Mouse (Mus musculus): ENCODE data around the gene Itgb4. TPM values are rescaled to one million over a fixed set of nuclear protein-coding genes. Genes with fewer than 3 reads are reported as not detected.

Gene Itgb4
- total RNA-seq, 4 experiments from 2014 or later: 6.7 to 13.0 (median 11.3) TPM

DNA sequence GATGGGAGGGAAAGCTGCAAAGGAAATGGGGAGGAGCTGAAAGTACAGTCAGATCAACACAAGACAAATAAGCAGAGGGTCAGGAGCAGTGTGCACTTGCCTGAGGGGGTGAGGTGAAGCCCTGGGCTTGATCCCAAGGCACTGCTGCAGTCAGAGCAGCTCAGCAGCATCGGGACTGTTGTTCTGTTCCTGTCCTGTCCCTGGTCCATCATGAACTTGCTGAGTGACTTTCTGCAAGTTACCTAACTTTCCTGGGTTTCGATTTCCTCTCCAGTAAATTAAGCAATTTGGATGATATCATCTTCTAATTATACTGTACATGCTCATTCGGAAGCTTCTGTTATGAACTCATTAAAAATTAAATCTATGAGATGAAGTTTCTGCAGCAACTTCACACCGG lies 53.2 kb downstream of the Itgb4 start, which contains the start of gene H3f3b:
Gene H3f3b, minus strand, starts transcription at position 207 of the 400 bp plus-strand sequence.
- DNase-seq (ENCODE audit: low spot score in 2 of 2): no peak

DNA sequence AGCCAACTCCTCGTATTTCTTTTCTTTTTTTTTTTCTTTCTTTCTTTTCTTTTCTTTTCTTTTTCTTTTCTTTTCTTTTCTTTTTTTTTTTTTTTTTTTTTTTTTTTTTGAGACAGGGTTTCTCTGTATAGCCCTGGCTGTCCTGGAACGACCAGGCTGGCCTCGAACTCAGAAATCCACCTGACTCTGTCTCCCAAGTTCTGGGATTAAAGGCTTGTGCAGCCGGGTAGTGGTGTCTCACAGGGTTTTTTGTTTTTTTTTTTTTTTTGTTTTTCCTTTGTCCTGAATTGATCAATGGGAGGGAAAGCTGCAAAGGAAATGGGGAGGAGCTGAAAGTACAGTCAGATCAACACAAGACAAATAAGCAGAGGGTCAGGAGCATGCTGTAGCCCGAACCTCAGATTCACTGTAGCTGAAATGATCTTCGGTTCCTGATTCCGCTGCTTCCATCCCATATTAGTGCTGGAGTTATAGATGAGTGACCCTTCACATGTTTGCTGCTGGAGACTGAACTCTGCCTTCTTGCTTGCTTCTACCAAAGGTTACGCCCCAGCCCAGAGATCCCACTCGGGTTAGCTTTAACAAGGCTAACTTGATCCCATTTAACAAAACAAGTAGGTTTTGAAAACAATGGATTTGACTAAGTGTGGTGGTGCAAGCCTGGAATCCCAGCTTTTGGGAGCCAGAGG lies 53.8 kb downstream of the Itgb4 start:
- DNase-seq (ENCODE audit: low spot score in 2 of 2): no peak

GRCm38 (mm10) chr11:116029086-116029865 lies 54.8 kb downstream of the Itgb4 start:
- DNase-seq (ENCODE audit: low spot score in 2 of 2): no peak

GRCm38 (mm10) chr11:116030088-116030897 lies 55.8 kb downstream of the Itgb4 start, which contains the start of gene Unk:
Unk (plus strand) TSS chr11:116030322.
- DNase-seq (ENCODE audit: low spot score in 2 of 2): peak; percentile 98

GRCm38 (mm10) chr11:116030898-116031845 lies 56.7 kb downstream of the Itgb4 start:
- no peak for DNase-seq (ENCODE audit: low spot score in 2 of 2)

DNA sequence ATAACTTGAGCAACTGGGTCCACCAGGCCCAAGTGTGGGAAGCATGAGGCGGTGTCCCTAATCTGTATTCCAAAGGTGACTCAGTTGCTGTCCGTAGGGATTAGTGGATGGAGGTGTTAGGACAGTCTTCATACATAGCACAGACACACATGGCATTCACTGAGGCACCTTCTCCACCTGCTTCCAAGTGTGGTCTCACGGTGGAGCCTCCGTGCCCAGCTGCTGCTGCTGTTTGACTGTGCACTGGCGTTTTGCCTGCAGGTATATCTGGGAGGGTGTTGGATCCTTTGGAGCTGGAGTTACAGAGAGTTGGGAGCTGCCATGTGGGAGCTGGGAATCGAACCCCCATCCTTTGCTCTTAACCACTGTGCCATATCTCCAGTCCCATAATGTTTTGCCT lies 60.1 kb downstream of the Itgb4 start:
- DNase-seq (ENCODE audit: low spot score in 2 of 2): no peak

GRCm38 (mm10) chr11:116036671-116037070 lies 62.2 kb downstream of the Itgb4 start:
- no peak for DNase-seq (ENCODE audit: low spot score in 2 of 2)

- no peak for DNase-seq (ENCODE audit: low spot score in 2 of 2)
Measured at GRCm38 (mm10) chr11:116037826-116038225, 63.3 kb downstream of the Itgb4 start.

DNA sequence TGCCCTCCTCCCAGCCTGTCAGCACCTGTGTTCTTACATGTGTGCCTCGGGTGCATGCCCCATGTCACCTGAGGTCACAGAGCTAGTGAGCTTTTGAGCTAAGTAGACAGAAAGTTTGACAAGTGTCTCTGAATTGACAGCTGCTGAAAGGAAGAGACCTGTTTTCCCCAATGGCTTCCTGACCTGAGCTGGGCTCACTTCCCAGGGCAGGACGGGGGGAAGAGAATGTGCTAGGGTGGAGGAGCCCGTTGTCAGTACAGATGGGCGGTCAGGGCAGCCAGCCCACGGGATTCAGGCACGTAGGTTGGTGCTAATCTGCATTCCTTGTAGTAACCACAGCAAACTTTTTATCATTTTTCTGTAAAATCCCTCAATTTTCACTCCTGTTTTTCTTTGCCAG lies 66.1 kb downstream of the Itgb4 start:
- no peak for DNase-seq (ENCODE audit: low spot score in 2 of 2)

DNA sequence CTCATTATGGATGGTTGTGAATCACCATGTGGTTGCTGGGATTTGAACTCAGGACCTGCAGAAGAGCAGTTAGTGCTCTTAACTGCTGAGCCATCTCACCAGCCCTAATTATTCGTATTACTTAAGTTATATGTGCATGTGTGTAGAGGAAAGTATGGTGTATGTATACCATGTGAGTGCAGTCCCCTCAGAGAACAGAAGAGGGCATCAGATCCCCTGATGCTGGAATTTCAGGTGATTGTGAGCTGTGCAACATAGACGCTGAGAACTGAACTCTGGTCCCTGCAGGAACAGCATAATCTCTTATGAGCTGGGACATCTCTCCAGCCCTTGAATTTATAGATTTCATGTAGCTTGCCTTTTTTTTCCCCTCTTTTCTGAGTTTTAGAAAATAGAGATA lies 67.3 kb downstream of the Itgb4 start:
- DNase-seq (ENCODE audit: low spot score in 2 of 2): no peak

DNA sequence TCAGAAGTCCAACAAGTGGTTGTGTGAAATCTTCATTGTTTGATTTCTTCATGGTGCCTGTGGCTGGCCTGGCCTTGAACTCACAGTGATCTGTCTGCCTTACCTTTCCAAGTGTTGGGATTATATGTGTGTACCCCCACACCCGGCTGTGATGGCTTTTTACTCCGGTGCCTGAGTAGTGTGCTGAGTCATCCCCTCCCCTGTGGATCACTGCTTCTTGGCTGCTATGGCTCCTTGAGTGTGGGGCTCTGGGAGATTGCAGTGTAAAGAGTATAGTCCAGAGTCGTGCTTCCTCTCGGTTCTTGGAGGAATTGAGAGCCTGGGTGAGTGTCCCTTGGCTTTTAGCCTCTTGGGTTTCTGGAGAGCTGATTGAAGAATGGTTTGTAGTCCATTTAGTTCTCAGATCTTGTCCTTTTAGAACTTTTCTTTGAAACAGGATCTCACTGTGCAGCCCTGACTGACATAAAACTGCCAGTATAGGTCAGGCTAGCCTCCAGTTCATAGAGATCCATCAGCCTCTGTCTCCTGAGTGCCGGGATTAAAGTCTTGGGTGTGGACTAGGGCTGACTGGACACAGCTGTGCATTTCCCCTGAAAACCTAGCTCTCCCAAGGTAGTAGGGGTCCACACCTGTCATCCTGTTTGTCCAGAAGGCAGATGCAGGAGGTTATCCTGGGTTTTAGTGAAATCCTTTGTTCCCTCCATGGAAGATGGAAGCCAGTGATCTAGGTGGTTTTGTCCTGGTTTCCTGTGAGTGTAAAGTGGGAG lies 68.0 kb downstream of the Itgb4 start:
- DNase-seq (ENCODE audit: low spot score in 2 of 2): no peak

- DNase-seq (ENCODE audit: low spot score in 2 of 2): no peak
Measured at GRCm38 (mm10) chr11:116043286-116043685, 68.8 kb downstream of the Itgb4 start.

DNA sequence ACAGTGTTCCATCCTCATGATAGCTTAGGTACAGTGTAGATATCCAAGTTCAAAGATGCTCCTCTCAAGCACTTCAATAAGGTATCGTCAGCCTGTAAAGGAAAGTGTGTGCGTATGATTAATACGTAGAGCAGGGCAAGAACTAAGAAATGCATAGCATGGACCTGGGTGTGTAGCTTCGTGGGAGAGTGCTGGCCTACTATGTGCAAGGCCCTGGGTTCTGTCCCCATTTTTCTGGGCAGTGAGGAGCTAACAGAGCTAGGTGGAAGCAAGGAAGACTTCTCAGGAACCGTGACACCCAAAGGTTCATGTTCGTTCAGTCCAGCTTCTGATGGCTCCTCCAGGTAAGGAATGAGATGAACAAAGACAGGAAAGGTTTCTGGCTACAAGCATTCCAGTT lies 70.7 kb downstream of the Itgb4 start:
- DNase-seq (ENCODE audit: low spot score in 2 of 2): no peak

DNA sequence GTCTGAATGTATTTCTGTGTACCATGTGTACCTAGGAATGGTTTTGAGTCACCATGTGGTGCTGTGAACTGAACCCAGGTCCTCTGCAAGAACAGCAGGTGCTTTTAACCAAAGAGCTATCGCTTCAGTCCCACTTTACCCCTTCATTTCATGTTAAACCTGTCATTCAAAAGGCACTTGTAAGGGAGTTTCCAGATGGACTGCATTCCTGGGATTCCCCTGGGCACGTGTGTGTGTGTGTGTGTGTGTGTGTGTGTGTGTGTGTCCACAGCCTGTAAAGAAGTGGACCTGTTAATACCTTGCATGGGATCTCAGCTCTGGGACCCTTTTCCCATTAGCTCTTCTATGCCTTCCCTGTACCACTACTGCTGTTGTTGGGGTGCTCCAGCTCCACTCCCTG lies 75.1 kb downstream of the Itgb4 start:
- no peak for DNase-seq (ENCODE audit: low spot score in 2 of 2)

DNA sequence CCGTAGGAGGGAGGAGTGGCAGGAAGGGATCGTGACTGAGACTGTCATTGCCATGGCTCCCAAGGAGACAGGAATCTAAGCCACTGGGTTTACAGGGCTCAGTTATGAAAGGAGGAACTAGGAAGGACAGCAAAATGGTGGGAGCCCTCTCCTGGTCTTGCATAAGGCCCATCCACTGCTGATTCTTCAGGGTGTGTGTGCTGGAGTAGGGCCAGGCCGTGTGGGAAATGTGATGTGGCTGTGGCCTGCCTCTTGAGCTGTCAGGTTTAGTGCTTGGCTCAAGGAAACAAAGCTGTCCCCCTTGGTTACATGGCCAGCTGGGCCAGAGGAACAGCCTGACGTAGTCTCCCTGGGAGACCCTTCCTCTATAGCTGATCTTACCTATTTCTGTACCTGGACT lies 75.7 kb downstream of the Itgb4 start:
- no peak for DNase-seq (ENCODE audit: low spot score in 2 of 2)

- DNase-seq (ENCODE audit: low spot score in 2 of 2): no peak
Measured at GRCm38 (mm10) chr11:116053510-116054229, 79.2 kb downstream of the Itgb4 start.

DNA sequence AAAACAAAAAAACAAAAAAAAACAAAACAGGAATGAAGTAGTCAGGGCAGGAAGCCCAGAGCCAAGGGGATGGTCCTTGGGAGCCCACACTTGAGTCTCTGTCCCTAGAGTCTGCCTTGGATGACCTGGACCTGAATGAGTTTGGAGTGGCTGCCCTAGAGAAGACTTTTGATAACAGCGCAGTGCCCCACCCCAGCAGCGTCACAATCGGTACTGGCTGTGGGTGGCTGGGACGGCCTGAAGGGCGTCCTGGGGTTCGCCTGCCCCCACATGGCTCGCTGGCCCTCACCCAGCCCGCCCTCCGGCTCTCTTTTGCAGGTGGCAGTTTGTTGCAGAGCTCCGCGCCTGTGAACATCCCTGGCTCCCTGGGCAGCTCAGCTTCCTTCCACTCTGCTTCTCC lies 81.4 kb downstream of the Itgb4 start:
- DNase-seq (ENCODE audit: low spot score in 2 of 2): no peak

GRCm38 (mm10) chr11:116057237-116057881 lies 82.8 kb downstream of the Itgb4 start:
- no peak for DNase-seq (ENCODE audit: low spot score in 2 of 2)

All from layer of hippocampus, adult 8-10 months (tissue).